Mouse (Mus musculus) embryonic facial prominence, embryonic 11.5 days (tissue): ENCODE results near the gene H2-D1. TPM values are rescaled to one million over a fixed set of nuclear protein-coding genes. Genes with fewer than 3 reads are reported as not detected.

Source experiments
- ATAC-seq: fragments of 200-750 bp; cut with Nextera tagmentation; replicated peaks from 2 replicates; pipeline ENCODE4 v1.8.0; 2017; ENCODE audit warnings: low read depth; ENCODE audit not compliant: insufficient number of reproducible peaks, low FRiP score, low TSS enrichment
- DNase-seq: peaks from one replicate; pipeline ENCODE4 v3.0.0-alpha.2; 2015; ENCODE audit warnings: low spot score
- H3K27ac ChIP-seq: fragments of 300-500 bp; sonication (generic); replicated peaks from 2 replicates; pipeline ENCODE4 v1.5.1; 2014; ENCODE audit warnings: mild to moderate bottlenecking, low read depth, low read length, control low read depth
- H3K27me3 ChIP-seq: fragments of 300-500 bp; sonication (generic); 2 replicates; pipeline ENCODE4 v1.6.1; 2014; ENCODE audit warnings: mild to moderate bottlenecking, low read length, moderate library complexity, mixed read lengths; ENCODE audit not compliant: control insufficient read depth, insufficient read depth
- H3K36me3 ChIP-seq: fragments of 300-500 bp; sonication (generic); replicated peaks from 2 replicates; pipeline ENCODE4 v1.6.1; 2014; ENCODE audit warnings: low read depth, mild to moderate bottlenecking, low read length, moderate library complexity, mixed read lengths; ENCODE audit not compliant: control insufficient read depth, insufficient read depth
- H3K4me1 ChIP-seq: fragments of 300-500 bp; sonication (generic); 2 replicates; pipeline ENCODE4 v1.6.1; 2014; ENCODE audit warnings: low read length, mixed read lengths; ENCODE audit not compliant: control insufficient read depth, insufficient read depth
- H3K4me2 ChIP-seq: fragments of 300-500 bp; sonication (generic); 2 replicates; pipeline ENCODE4 v1.6.1; 2014; ENCODE audit warnings: low read depth, mild to moderate bottlenecking, control low read depth, low read length, moderate library complexity
- H3K4me3 ChIP-seq: fragments of 300-500 bp; sonication (generic); 2 replicates; pipeline ENCODE4 v1.5.1; 2014; ENCODE audit warnings: low read depth, low read length, control low read depth
- H3K9ac ChIP-seq: fragments of 300-500 bp; sonication (generic); replicated peaks from 2 replicates; pipeline ENCODE4 v1.6.1; 2014; ENCODE audit warnings: mild to moderate bottlenecking, control low read depth, low read length
- H3K9me3 ChIP-seq: fragments of 300-500 bp; sonication (generic); replicated peaks from 2 replicates; pipeline ENCODE4 v1.6.1; 2016; ENCODE audit warnings: mild to moderate bottlenecking, low read length, inconsistent platforms, mixed read lengths; ENCODE audit not compliant: control insufficient read depth
- WGBS: fragments of 180-500 bp; shearing (Covaris S2); extraction: QIAGEN DNeasy Blood & Tissue Kit; methylation state at CpG from one replicate; pipeline ENCODE4 v1.1.7; 2014; 5-methylcytosine and 5-hydroxymethylcytosine counted together
- polyA plus RNA-seq: library from polyadenylated mRNA; unstranded; fragments of >200 nt; fragmentation: Nextera tagmentation; extraction: Ambion mirVana; gene quantifications from 2 replicates; pipeline ENCODE4 v1.2.1, GENCODE M21; 2014

H2-D1 gene
- polyA plus RNA-seq, 1 experiment from 2014 or later = 18.8 TPM

GRCm38 (mm10) chr17:35235614-35236389, 26.7 kb upstream of the H2-D1 start, which contains the start of gene Nfkbil1:
TSS of gene Nfkbil1 (minus strand) at chr17:35235792.
- Histone ChIP-seq H3K4me1 (no peaks in the 10 kb centered on the region), H3K27ac (peak within 1 kb of the TSS; percentile 87), H3K4me2 (peak within 1 kb of the TSS; percentile 90), H3K9ac (peak within 1 kb of the TSS; percentile 95), H3K4me3 (peak within 1 kb of the TSS; percentile 51), H3K27me3 (no peaks in the 10 kb centered on the region), H3K36me3 (no peaks in the 10 kb centered on the region), H3K9me3 (no peaks in the 10 kb centered on the region)
- ATAC-seq (peak; percentile 71), DNase-seq (peak; percentile 95)
- WGBS = under 1% methylated on average over 35 of the region's 35 CpGs

- H3K9me3 ChIP-seq = no peaks in the 10 kb centered on the region
- DNase-seq = peak; percentile 93
- no peaks in the 10 kb centered on the region for H3K36me3 ChIP-seq
- WGBS = 1% methylated on average over 18 of the region's 18 CpGs
- H3K4me3 ChIP-seq = peak overlapping the region; percentile 51
- H3K9ac ChIP-seq = peak overlapping the region; percentile 15; the same call in 1 of the 2 replicates
- no peaks in the 10 kb centered on the region for H3K4me1 ChIP-seq
- 0 out of 2 replicates have a peak overlapping the region, but pooled peaks have one; percentile 21 for H3K27ac ChIP-seq
- no peaks in the 10 kb centered on the region for H3K27me3 ChIP-seq
- H3K4me2 ChIP-seq = peak overlapping the region; percentile 90
- ATAC-seq = peak; percentile 60
Measured at GRCm38 (mm10) chr17:35236390-35236746, 26.2 kb upstream of the H2-D1 start.

- H3K4me3 ChIP-seq = no peak overlapping the region
- 79% methylated on average over 9 of the region's 9 CpGs for WGBS
- H3K4me1 ChIP-seq = no peaks in the 10 kb centered on the region
- H3K4me2 ChIP-seq = no peak overlapping the region
- no peak for DNase-seq
- no peak for ATAC-seq
- no peak overlapping the region for H3K9ac ChIP-seq
- no peaks in the 10 kb centered on the region for H3K9me3 ChIP-seq
- no peaks in the 10 kb centered on the region for H3K27me3 ChIP-seq
- no peaks in the 10 kb centered on the region for H3K36me3 ChIP-seq
- no peak overlapping the region for H3K27ac ChIP-seq
Measured at GRCm38 (mm10) chr17:35236996-35237395, 25.5 kb upstream of the H2-D1 start.

- no peak overlapping the region for H3K9ac ChIP-seq
- no peak overlapping the region for H3K27ac ChIP-seq
- ATAC-seq (no peak), DNase-seq (no peak)
- no peaks in the 10 kb centered on the region for H3K36me3 ChIP-seq
- no peaks in the 10 kb centered on the region for H3K9me3 ChIP-seq
- H3K4me2 ChIP-seq = no peak overlapping the region
- H3K27me3 ChIP-seq = no peaks in the 10 kb centered on the region
- no peak overlapping the region for H3K4me3 ChIP-seq
- H3K4me1 ChIP-seq = no peaks in the 10 kb centered on the region
- WGBS = 81% methylated on average over 12 of the region's 12 CpGs
Measured at GRCm38 (mm10) chr17:35237504-35237903, 25.0 kb upstream of the H2-D1 start.

GRCm38 (mm10) chr17:35239700-35240099, 22.8 kb upstream of the H2-D1 start:
- no peak overlapping the region for H3K4me3 ChIP-seq
- no peaks in the 10 kb centered on the region for H3K27me3 ChIP-seq
- no peak overlapping the region for H3K27ac ChIP-seq
- DNase-seq (no peak), ATAC-seq (no peak)
- H3K4me2 ChIP-seq = no peak overlapping the region
- H3K36me3 ChIP-seq = peaks cover 5% of the 10 kb centered on the region
- peaks cover 3% of the 10 kb centered on the region for H3K4me1 ChIP-seq
- no peaks in the 10 kb centered on the region for H3K9me3 ChIP-seq
- H3K9ac ChIP-seq = no peak overlapping the region
- 87% methylated on average over 5 of the region's 5 CpGs for WGBS

- Histone ChIP-seq H3K4me2 (peak overlapping the region; percentile 88), H3K36me3 (peaks cover 12% of the 10 kb centered on the region), H3K4me3 (peak overlapping the region; percentile 93), H3K4me1 (peaks cover 5% of the 10 kb centered on the region), H3K27me3 (no peaks in the 10 kb centered on the region), H3K9me3 (no peaks in the 10 kb centered on the region), H3K27ac (peak overlapping the region; percentile 52), H3K9ac (peak overlapping the region; percentile 52)
- DNase-seq (no peak), ATAC-seq (0 out of 2 replicates have a peak, but pooled peaks have one; percentile 0)
- WGBS = 33% methylated on average over 12 of the region's 12 CpGs
Measured at GRCm38 (mm10) chr17:35240384-35241304, 21.9 kb upstream of the H2-D1 start.

- H3K9ac ChIP-seq = peak within 1 kb of the TSS; percentile 100
- DNase-seq = peak; percentile 97
- peaks cover 5% of the 10 kb centered on the region for H3K4me1 ChIP-seq
- ATAC-seq = peak; percentile 92
- peak within 1 kb of the TSS; percentile 93 for H3K4me3 ChIP-seq
- H3K27me3 ChIP-seq = no peaks in the 10 kb centered on the region
- under 1% methylated on average over 69 of the region's 69 CpGs for WGBS
- H3K27ac ChIP-seq = peak within 1 kb of the TSS; percentile 98
- peak within 1 kb of the TSS; percentile 88 for H3K4me2 ChIP-seq
- peaks cover 20% of the 10 kb centered on the region for H3K36me3 ChIP-seq
- H3K9me3 ChIP-seq = no peaks in the 10 kb centered on the region
Measured at GRCm38 (mm10) chr17:35241305-35242014, 21.1 kb upstream of the H2-D1 start, which contains the start of gene Ddx39b. TSS of gene Ddx39b (plus strand) at chr17:35241746.
